Mouse (Mus musculus) ES-Bruce4 (cell line): Measurements from ENCODE around the gene Med16. TPM values are rescaled to one million over a fixed set of nuclear protein-coding genes. Genes with fewer than 3 reads are reported as not detected.

ENCODE experiments used
- H3K27ac ChIP-seq: 2 replicates; pipeline ENCODE4 v1.5.1; 2012; ENCODE audit warnings: low read length, inconsistent platforms; ENCODE audit not compliant: insufficient read depth
- H3K27me3 ChIP-seq: 2 replicates; pipeline ENCODE4 v1.6.1; 2012; ENCODE audit warnings: mild to moderate bottlenecking, low read length, inconsistent platforms; ENCODE audit not compliant: control insufficient read depth, poor library complexity, insufficient read depth, severe bottlenecking
- H3K36me3 ChIP-seq: 2 replicates; pipeline ENCODE4 v1.6.1; 2012; ENCODE audit warnings: inconsistent platforms, mild to moderate bottlenecking, low read length, moderate library complexity; ENCODE audit not compliant: control insufficient read depth, poor library complexity, insufficient read depth, severe bottlenecking
- H3K4me1 ChIP-seq: one replicate; pipeline ENCODE4 v1.8.1; 2011; ENCODE audit warnings: low read length; ENCODE audit not compliant: control insufficient read depth, insufficient read depth
- H3K4me3 ChIP-seq: 2 replicates; pipeline ENCODE4 v1.5.1; 2011; ENCODE audit warnings: low read depth, mild to moderate bottlenecking, low read length
- H3K9ac ChIP-seq: 2 replicates; pipeline ENCODE4 v1.6.1; 2012; ENCODE audit warnings: low read depth, mild to moderate bottlenecking, inconsistent platforms; ENCODE audit not compliant: poor library complexity, severe bottlenecking
- H3K9me3 ChIP-seq: replicated peaks from 2 replicates; pipeline ENCODE4 v1.6.1; 2012; ENCODE audit warnings: mild to moderate bottlenecking, low read length, inconsistent platforms; ENCODE audit not compliant: control insufficient read depth, poor library complexity, insufficient read depth, severe bottlenecking
- CTCF ChIP-seq: IDR thresholded peaks from one replicate; pipeline ENCODE4 v1.8.1; 2011; ENCODE audit warnings: low read depth, low read length
- EP300 ChIP-seq: IDR thresholded peaks from 2 replicates; pipeline ENCODE4 v1.6.1; 2011; ENCODE audit warnings: low read depth, low read length; ENCODE audit not compliant: insufficient read depth
- POLR2A ChIP-seq: IDR thresholded peaks from one replicate; pipeline ENCODE4 v1.8.1; 2011; ENCODE audit warnings: low read length; ENCODE audit not compliant: insufficient read depth
- polyA plus RNA-seq: library from polyadenylated mRNA; stranded (reverse); fragments of >200 nt; gene quantifications from 2 replicates; pipeline ENCODE4 v1.2.4, GENCODE M21; 2011; ENCODE audit warnings: low read depth; ENCODE audit not compliant: missing spikeins, insufficient read depth, insufficient read length

The Med16 gene
- polyA plus RNA-seq, 1 experiment, result 17.5 TPM

GRCm38 (mm10) chr10:79858416-79859074 is 50.2 kb downstream of the Med16 start:
- Histone ChIP-seq H3K27me3 (no peaks in the 10 kb centered on the region), H3K9me3 (no peaks in the 10 kb centered on the region), H3K27ac (no peak overlapping the region), H3K36me3 (peaks cover 65% of the 10 kb centered on the region), H3K4me1 (peaks cover 5% of the 10 kb centered on the region), H3K9ac (no peak overlapping the region), H3K4me3 (no peak overlapping the region)
- TF ChIP-seq EP300 (no peak), POLR2A (no peak), CTCF (no peak)

DNA sequence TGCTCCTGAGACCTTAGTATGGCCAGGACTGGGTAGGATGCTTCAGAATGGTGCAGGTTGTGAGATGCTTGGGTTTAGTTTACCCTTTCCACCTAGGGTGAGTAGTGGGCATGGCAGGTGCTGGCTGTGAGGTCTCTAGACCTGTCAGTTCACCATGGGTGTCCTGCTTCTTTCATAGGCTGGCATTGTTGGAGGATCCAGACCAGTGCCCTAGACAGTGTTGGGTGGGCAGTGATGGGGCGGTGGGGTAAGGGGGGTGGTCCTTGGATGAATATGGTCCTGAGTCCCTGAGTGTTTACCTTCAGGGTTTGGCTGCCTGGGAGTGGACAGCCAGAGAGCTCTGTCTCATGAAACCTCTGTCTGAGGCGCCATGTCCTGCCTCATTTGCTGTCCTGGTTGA is 50.8 kb downstream of the Med16 start:
- H3K4me3 ChIP-seq, result no peak overlapping the region
- H3K9me3 ChIP-seq, result no peaks in the 10 kb centered on the region
- H3K27ac ChIP-seq, result 0 out of 2 replicates have a peak overlapping the region, but pooled peaks have one; percentile 9
- H3K4me1 ChIP-seq, result peaks cover 5% of the 10 kb centered on the region
- H3K27me3 ChIP-seq, result no peaks in the 10 kb centered on the region
- peaks cover 62% of the 10 kb centered on the region for H3K36me3 ChIP-seq
- peak overlapping the region; percentile 93; the same call in 1 of the 2 replicates for H3K9ac ChIP-seq
- TF ChIP-seq POLR2A (no peak), CTCF (no peak), EP300 (no peak)

DNA sequence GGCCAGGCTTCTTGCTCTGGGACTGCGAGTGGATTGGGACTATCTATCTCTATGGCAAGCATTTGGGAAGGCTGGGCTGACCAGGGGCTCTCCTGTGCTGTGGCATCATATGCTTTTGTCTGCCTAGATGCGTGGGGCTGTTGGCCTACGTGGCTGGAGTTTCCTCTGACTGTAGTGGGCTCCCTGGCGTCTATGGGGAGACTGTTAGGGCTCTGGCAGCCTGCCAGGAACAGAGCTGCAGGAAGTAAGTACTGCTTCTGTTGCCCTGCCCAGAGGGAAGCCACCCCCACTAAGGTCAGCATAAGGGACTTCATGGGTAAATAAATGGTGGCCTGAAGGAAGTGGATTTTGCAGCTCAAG is 51.3 kb downstream of the Med16 start:
- no peak for TF ChIP-seq POLR2A
- H3K4me3 ChIP-seq, result peak overlapping the region; percentile 60; the same call in 1 of the 2 replicates
- no peaks in the 10 kb centered on the region for H3K27me3 ChIP-seq
- H3K27ac ChIP-seq, result 0 out of 2 replicates have a peak overlapping the region, but pooled peaks have one; percentile 9
- H3K9ac ChIP-seq, result peak overlapping the region; percentile 93; the same call in 1 of the 2 replicates
- no peaks in the 10 kb centered on the region for H3K9me3 ChIP-seq
- peaks cover 5% of the 10 kb centered on the region for H3K4me1 ChIP-seq
- H3K36me3 ChIP-seq, result peaks cover 57% of the 10 kb centered on the region

GRCm38 (mm10) chr10:79856704-79857451 is 51.8 kb downstream of the Med16 start:
- no peaks in the 10 kb centered on the region for H3K9me3 ChIP-seq
- peaks cover 5% of the 10 kb centered on the region for H3K4me1 ChIP-seq
- no peak overlapping the region for H3K27ac ChIP-seq
- no peaks in the 10 kb centered on the region for H3K27me3 ChIP-seq
- H3K36me3 ChIP-seq, result peaks cover 51% of the 10 kb centered on the region
- H3K4me3 ChIP-seq, result peak overlapping the region; percentile 60
- peak overlapping the region; percentile 93 for H3K9ac ChIP-seq
- TF ChIP-seq CTCF, result no peak
- no peak for TF ChIP-seq POLR2A
- no peak for TF ChIP-seq EP300

DNA sequence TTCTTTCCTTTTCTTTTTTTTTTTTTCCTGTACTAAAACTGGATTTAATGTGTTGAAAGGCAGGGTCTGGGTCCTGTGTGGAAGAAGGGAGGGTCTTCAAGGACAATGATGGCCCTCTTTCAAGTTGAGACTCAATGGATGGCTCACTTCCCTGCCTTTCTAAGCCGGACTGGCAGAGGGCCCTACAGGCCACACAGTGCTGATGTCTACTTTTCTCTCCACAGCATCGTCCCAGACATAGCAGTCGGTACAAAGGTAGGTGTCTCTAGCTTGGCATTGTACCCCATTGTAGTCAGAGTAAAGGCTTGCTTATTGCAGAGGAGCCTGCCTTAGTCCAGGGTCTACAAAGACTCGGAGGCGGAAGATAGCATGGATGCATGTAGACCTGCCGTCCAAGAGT is 52.4 kb downstream of the Med16 start:
- Histone ChIP-seq H3K4me1 (peaks cover 5% of the 10 kb centered on the region), H3K36me3 (peaks cover 46% of the 10 kb centered on the region), H3K27me3 (no peaks in the 10 kb centered on the region), H3K27ac (no peak overlapping the region), H3K9me3 (no peaks in the 10 kb centered on the region), H3K9ac (peak overlapping the region; percentile 93), H3K4me3 (peak overlapping the region; percentile 60)
- TF ChIP-seq CTCF (no peak), EP300 (no peak), POLR2A (no peak)
